Mouse (Mus musculus): ENCODE data around the gene Ms4a2.

- TF ChIP-seq CTCF (IDR thresholded peaks at IDR 0.05; ENCODE audit: low read depth, low read length) (no peak), POLR2A (IDR thresholded peaks at IDR 0.05; ENCODE audit: extremely low read depth, insufficient read depth, low read length) (no peak)
Measured at GRCm38 (mm10) chr19:11660459-11660858, 36.9 kb upstream of the Ms4a2 start, which contains the start of gene Oosp2.

Measured in liver, adult 2 months (tissue).